Mouse (Mus musculus) ES-E14 (cell line): ENCODE data around the gene Gm3854.
"Not testable (repeated sequence)": the region's sequence is repeated elsewhere in the genome, so short reads cannot be mapped to it uniquely, and the experiment has no call there.

Source experiments
- CHD2 ChIP-seq: IDR thresholded peaks from 2 replicates; pipeline ENCODE4 v1.6.1; 2014; ENCODE audit warnings: mild to moderate bottlenecking, low read depth, low read length, inconsistent platforms
- ZNF384 ChIP-seq: IDR thresholded peaks from 2 replicates; pipeline ENCODE4 v1.6.1; 2012; ENCODE audit warnings: low read depth, low read length, inconsistent platforms

DNA sequence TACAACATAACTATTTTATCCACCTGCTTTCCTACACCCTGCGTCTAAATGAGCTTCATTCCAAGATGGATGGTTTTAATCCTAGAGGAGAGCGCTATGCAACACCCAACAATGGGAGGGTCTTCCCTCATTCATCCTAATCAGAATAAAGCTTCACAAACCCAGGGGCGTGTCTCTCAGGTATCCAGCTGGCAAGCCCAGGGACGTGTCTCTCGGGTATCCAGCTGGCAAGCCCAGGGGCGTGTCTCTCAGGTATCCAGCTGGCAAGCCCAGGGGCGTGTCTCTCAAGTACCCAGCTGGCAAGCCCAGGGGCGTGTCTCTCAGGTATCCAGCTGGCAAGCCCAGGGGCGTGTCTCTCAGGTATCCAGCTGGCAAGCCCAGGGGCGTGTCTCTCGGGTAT, 42.8 kb upstream of the Gm3854 start:
- not testable (repeated sequence) for TF ChIP-seq ZNF384, CHD2
